Mouse (Mus musculus): ENCODE data around the gene Car1.
"Not testable (repeated sequence)": the region's sequence is repeated elsewhere in the genome, so short reads cannot be mapped to it uniquely, and the experiment has no call there.

Gene Car1

GRCm38 (mm10) chr3:14783198-14783597 is 25.0 kb downstream of the Car1 start:
- not testable (repeated sequence) for DNase-seq (ENCODE audit: low read depth, low spot score)

GRCm38 (mm10) chr3:14782365-14782764 is 25.8 kb downstream of the Car1 start:
- not testable (repeated sequence) for DNase-seq (ENCODE audit: low read depth, low spot score)

GRCm38 (mm10) chr3:14780212-14780611 is 28.0 kb downstream of the Car1 start:
- no peak for DNase-seq (ENCODE audit: low read depth, low spot score)

- not testable (repeated sequence) for DNase-seq (ENCODE audit: low read depth, low spot score)
These were observed 31.5 kb downstream of the Car1 start for GRCm38 (mm10) chr3:14776497-14777162.

- DNase-seq (ENCODE audit: low read depth, low spot score): not testable (repeated sequence)
These were observed 33.6 kb downstream of the Car1 start for GRCm38 (mm10) chr3:14774539-14774938.

GRCm38 (mm10) chr3:14772473-14772872 is 35.7 kb downstream of the Car1 start:
- not testable (repeated sequence) for DNase-seq (ENCODE audit: low read depth, low spot score)

GRCm38 (mm10) chr3:14764755-14765566 is 43.2 kb downstream of the Car1 start:
- no peak for DNase-seq (ENCODE audit: low read depth, low spot score)

GRCm38 (mm10) chr3:14755716-14756115 is 52.5 kb downstream of the Car1 start:
- DNase-seq (ENCODE audit: low read depth, low spot score): no peak

GRCm38 (mm10) chr3:14746041-14746440 is 62.1 kb downstream of the Car1 start:
- DNase-seq (ENCODE audit: low read depth, low spot score): no peak

- no peak for DNase-seq (ENCODE audit: low read depth, low spot score)
These were observed 69.9 kb downstream of the Car1 start for GRCm38 (mm10) chr3:14738261-14738660.

- not testable (repeated sequence) for DNase-seq (ENCODE audit: low read depth, low spot score)
These were observed 80.7 kb downstream of the Car1 start for GRCm38 (mm10) chr3:14727496-14727895.

- DNase-seq (ENCODE audit: low read depth, low spot score): not testable (repeated sequence)
These were observed 82.7 kb downstream of the Car1 start for GRCm38 (mm10) chr3:14725462-14725861.
